Mouse (Mus musculus): Measurements from ENCODE around the gene Mindy3. TPM values are rescaled to one million over a fixed set of nuclear protein-coding genes. Genes with fewer than 3 reads are reported as not detected.

Mindy3 gene
- total and polyA plus RNA-seq, 2 experiments from 2014 or later = 50.9 to 51.3 TPM

DNA sequence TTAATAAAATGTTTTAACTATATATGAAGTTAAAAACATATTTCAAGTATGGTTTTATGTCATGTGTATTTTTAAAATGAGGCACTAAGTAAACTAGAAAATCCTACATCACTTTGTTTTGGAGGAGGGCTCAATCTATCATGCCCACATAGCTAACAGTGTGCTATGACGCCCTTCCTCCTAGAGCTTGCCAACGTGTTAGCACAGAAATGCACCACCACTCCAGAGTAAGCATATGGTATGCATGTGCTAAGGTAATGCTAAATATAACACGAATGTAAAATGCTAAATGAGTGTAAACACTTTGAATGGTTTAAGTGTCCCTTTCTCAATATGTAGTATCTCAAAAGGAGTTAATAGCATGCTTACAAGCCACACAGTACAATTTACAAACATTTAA is 16.8 kb downstream of the Mindy3 start:
- DNase-seq (ENCODE audit: low spot score) = no peak
- Histone ChIP-seq H3K27ac (no peak overlapping the region), H3K36me3 (ENCODE audit: insufficient read depth, low read length) (no peaks in the 10 kb centered on the region), H3K27me3 (ENCODE audit: insufficient read depth, low read length) (no peaks in the 10 kb centered on the region), H3K4me1 (ENCODE audit: insufficient read depth, low read length) (no peaks in the 10 kb centered on the region), H3K9me3 (ENCODE audit: low read length) (no peaks in the 10 kb centered on the region), H3K4me2 (ENCODE audit: low read depth, low read length) (no peak overlapping the region), H3K9ac (replicated peaks; ENCODE audit: low read length) (no peak overlapping the region), H3K4me3 (ENCODE audit: low read length) (no peak overlapping the region)
- TF ChIP-seq CTCF (IDR thresholded peaks at IDR 0.05; ENCODE audit: low read depth) = no peak
- ATAC-seq = no peak
- 84% methylated on average over 3 of the region's 3 CpGs for WGBS

DNA sequence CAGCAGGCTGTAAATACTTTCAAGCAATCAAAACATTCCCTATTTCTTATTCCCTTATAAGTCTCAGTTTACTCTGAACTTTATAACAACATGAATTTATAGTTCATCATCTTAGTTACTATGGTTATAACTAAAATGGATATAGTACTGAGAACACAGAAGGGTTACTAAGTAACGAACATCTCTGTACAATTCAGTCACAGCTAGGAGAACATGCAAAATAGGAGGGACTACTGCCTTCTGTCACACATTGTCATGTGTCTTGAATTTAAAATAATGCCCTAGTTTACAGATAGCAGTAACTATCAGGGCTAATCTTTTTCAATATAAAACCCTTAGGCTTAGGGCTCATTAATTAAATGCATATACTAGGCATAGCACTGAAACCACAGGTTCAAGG is 18.1 kb downstream of the Mindy3 start:
- Histone ChIP-seq H3K9ac (replicated peaks; ENCODE audit: low read length) (no peak overlapping the region), H3K4me3 (ENCODE audit: low read length) (no peak overlapping the region), H3K36me3 (ENCODE audit: insufficient read depth, low read length) (no peaks in the 10 kb centered on the region), H3K27me3 (ENCODE audit: insufficient read depth, low read length) (no peaks in the 10 kb centered on the region), H3K27ac (no peak overlapping the region), H3K9me3 (ENCODE audit: low read length) (no peaks in the 10 kb centered on the region), H3K4me1 (ENCODE audit: insufficient read depth, low read length) (no peaks in the 10 kb centered on the region), H3K4me2 (ENCODE audit: low read depth, low read length) (no peak overlapping the region)
- ATAC-seq = no peak
- whole genome bisulfite sequencing = 53% methylated on average over 1 of the region's 1 CpGs
- DNase-seq (ENCODE audit: low spot score) = no peak
- no peak for TF ChIP-seq CTCF (IDR thresholded peaks at IDR 0.05; ENCODE audit: low read depth)

DNA sequence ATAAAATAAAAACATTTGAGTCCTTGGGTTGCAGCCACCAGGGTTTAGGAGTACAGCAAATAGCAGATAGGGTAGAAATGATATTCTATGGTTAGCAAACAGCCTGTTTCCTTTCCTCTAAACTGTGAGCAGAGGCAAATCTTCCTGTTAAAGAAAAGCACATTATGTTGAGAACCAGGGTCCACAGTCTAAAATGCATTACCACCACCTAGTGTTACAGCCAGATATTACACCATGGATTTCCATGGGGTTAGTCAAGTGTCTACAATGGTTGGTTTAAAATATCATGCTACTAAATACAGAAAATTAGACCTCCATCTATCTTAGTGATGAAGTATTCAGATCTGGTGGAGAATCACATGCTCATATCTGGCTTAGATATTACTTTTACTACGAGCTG is 30.2 kb downstream of the Mindy3 start:
- no peaks in the 10 kb centered on the region for H3K27me3 ChIP-seq (ENCODE audit: insufficient read depth, low read length)
- H3K36me3 ChIP-seq (ENCODE audit: insufficient read depth, low read length) = no peaks in the 10 kb centered on the region
- ATAC-seq (peak; percentile 83), DNase-seq (ENCODE audit: low spot score) (peak; percentile 81)
- peak; percentile 86 for TF ChIP-seq CTCF (IDR thresholded peaks at IDR 0.05; ENCODE audit: low read depth)
- no peak overlapping the region for H3K27ac ChIP-seq
- no peak overlapping the region for H3K9ac ChIP-seq (replicated peaks; ENCODE audit: low read length)
- H3K9me3 ChIP-seq (ENCODE audit: low read length) = no peaks in the 10 kb centered on the region
- H3K4me2 ChIP-seq (ENCODE audit: low read depth, low read length) = no peak overlapping the region
- H3K4me1 ChIP-seq (ENCODE audit: insufficient read depth, low read length) = no peaks in the 10 kb centered on the region
- no peak overlapping the region for H3K4me3 ChIP-seq (ENCODE audit: low read length)
- 67% methylated on average over 1 of the region's 1 CpGs for WGBS

DNA sequence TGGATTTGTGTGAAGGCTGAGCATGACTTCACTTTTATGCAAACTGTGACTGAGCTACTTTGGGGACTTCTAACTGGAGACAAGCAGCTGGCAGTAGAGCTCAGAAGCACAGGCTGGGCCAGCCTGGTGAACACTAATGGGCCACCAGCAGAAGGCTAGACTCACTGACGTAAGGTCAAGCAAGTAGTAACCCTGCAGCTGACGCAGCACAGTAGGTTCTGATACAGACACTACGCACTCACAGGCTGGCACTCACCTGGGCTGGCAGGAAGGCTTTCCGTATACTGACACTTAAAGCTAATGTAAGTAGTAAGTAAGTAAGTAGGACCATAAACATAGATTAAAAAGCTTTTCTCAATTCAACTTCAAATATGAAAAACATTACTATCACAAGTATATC is 30.7 kb downstream of the Mindy3 start:
- TF ChIP-seq CTCF (IDR thresholded peaks at IDR 0.05; ENCODE audit: low read depth) = no peak
- WGBS = 92% methylated on average over 4 of the region's 4 CpGs
- no peaks in the 10 kb centered on the region for H3K36me3 ChIP-seq (ENCODE audit: insufficient read depth, low read length)
- no peaks in the 10 kb centered on the region for H3K4me1 ChIP-seq (ENCODE audit: insufficient read depth, low read length)
- no peak for ATAC-seq
- DNase-seq (ENCODE audit: low spot score) = no peak
- no peak overlapping the region for H3K4me2 ChIP-seq (ENCODE audit: low read depth, low read length)
- no peak overlapping the region for H3K9ac ChIP-seq (replicated peaks; ENCODE audit: low read length)
- H3K9me3 ChIP-seq (ENCODE audit: low read length) = no peaks in the 10 kb centered on the region
- H3K27me3 ChIP-seq (ENCODE audit: insufficient read depth, low read length) = no peaks in the 10 kb centered on the region
- H3K4me3 ChIP-seq (ENCODE audit: low read length) = no peak overlapping the region
- H3K27ac ChIP-seq = no peak overlapping the region

DNA sequence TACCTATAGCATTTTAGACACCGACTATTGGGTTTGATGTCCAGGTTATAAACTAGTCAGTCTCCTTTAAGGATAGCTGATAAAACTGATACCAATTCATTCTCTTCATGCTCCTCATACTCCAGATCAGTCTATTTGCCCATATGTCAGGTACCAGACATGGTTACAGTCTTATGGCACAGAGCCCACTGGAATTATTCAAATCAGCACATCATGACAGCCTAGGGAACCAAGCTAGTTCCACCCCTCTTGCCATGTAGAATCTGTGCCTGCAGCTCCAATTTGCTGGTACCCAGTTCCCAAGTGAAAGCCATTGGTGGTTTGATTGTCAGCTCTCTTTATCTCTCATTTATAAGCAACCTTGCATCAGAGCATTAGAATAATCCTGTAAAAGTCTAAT is 34.9 kb downstream of the Mindy3 start:
- ATAC-seq (no peak), DNase-seq (ENCODE audit: low spot score) (no peak)
- no peak for TF ChIP-seq CTCF (IDR thresholded peaks at IDR 0.05; ENCODE audit: low read depth)
- Histone ChIP-seq H3K9ac (replicated peaks; ENCODE audit: low read length) (no peak overlapping the region), H3K36me3 (ENCODE audit: insufficient read depth, low read length) (no peaks in the 10 kb centered on the region), H3K4me3 (ENCODE audit: low read length) (no peak overlapping the region), H3K27me3 (ENCODE audit: insufficient read depth, low read length) (no peaks in the 10 kb centered on the region), H3K9me3 (ENCODE audit: low read length) (no peaks in the 10 kb centered on the region), H3K4me2 (ENCODE audit: low read depth, low read length) (no peak overlapping the region), H3K4me1 (ENCODE audit: insufficient read depth, low read length) (no peaks in the 10 kb centered on the region), H3K27ac (no peak overlapping the region)
- 92% methylated on average over 1 of the region's 1 CpGs for WGBS

DNA sequence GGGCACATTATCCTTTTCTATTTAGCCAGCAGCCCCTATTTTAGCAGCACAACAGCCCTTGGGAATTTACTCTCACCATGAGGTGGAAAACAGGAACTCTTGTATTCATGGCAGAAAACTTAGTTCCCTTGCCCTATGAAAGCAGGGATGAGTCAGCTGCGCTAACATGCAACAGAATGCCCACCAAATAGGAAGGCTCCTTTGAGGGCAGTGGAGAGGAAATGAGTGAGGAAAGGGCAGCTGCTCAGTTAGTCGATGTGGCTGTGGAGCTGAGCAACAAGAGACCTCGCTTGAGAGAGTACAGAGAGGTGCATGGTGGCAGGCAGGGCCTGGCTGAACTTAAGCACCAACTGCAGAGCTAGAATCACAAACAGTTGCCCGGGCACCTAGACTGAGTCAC is 36.6 kb downstream of the Mindy3 start:
- H3K27me3 ChIP-seq (ENCODE audit: insufficient read depth, low read length) = no peaks in the 10 kb centered on the region
- WGBS = 82% methylated on average over 4 of the region's 4 CpGs
- no peak overlapping the region for H3K4me3 ChIP-seq (ENCODE audit: low read length)
- H3K9me3 ChIP-seq (ENCODE audit: low read length) = no peaks in the 10 kb centered on the region
- no peaks in the 10 kb centered on the region for H3K36me3 ChIP-seq (ENCODE audit: insufficient read depth, low read length)
- H3K9ac ChIP-seq (replicated peaks; ENCODE audit: low read length) = no peak overlapping the region
- no peak overlapping the region for H3K4me2 ChIP-seq (ENCODE audit: low read depth, low read length)
- H3K4me1 ChIP-seq (ENCODE audit: insufficient read depth, low read length) = no peaks in the 10 kb centered on the region
- TF ChIP-seq CTCF (IDR thresholded peaks at IDR 0.05; ENCODE audit: low read depth) = no peak
- DNase-seq (ENCODE audit: low spot score) = no peak
- ATAC-seq = no peak
- H3K27ac ChIP-seq = no peak overlapping the region

DNA sequence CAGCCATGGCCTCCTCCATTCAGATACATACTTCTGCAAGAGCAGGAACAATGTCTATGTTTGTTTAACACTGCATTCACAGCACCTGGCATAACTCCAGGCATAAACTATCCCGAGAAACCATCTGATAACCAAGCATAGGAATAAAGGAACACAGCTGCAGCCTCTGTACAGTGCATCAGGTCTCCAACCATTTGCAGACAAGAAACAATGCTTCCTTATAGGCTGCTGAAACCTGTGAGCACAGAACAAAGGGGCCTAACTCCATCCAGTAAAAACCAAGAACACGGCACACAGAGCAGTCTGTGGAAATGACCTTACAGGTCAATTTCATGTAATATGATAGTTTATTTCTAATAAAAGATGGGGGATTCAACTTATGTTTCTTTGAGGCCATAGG is 39.0 kb downstream of the Mindy3 start:
- Histone ChIP-seq H3K9ac (replicated peaks; ENCODE audit: low read length) (no peak overlapping the region), H3K4me1 (ENCODE audit: insufficient read depth, low read length) (no peaks in the 10 kb centered on the region), H3K27ac (no peak overlapping the region), H3K4me3 (ENCODE audit: low read length) (no peak overlapping the region), H3K27me3 (ENCODE audit: insufficient read depth, low read length) (no peaks in the 10 kb centered on the region), H3K36me3 (ENCODE audit: insufficient read depth, low read length) (no peaks in the 10 kb centered on the region), H3K4me2 (ENCODE audit: low read depth, low read length) (no peak overlapping the region), H3K9me3 (ENCODE audit: low read length) (no peaks in the 10 kb centered on the region)
- DNase-seq (ENCODE audit: low spot score) (no peak), ATAC-seq (no peak)
- no peak for TF ChIP-seq CTCF (IDR thresholded peaks at IDR 0.05; ENCODE audit: low read depth)
- WGBS = 42% methylated on average over 2 of the region's 2 CpGs
